Mouse (Mus musculus) adrenal gland, postnatal 36 days (tissue): ENCODE results near the gene Ntm. TPM values are rescaled to one million over a fixed set of nuclear protein-coding genes. Genes with fewer than 3 reads are reported as not detected.

Experiments
- DNase-seq, 2 experiments: peaks; one replicate each; pipeline ENCODE4 v3.0.0; 2021; ENCODE audit warnings: mixed read lengths in 1 of 2
- total RNA-seq, 2 experiments: library from RNA; stranded (reverse); gene quantifications; 2 replicates each; pipeline ENCODE4 v1.2.3; 2021

Ntm gene
- total RNA-seq, 2 experiments from 2014 or later: 0.33 to 1.1 TPM

- DNase-seq: no peak
Measured at GRCm38 (mm10) chr9:29754374-29754773, 208.6 kb downstream of the Ntm start.

- no peak for DNase-seq
Measured at GRCm38 (mm10) chr9:29751396-29751795, 211.5 kb downstream of the Ntm start.

- DNase-seq: peak; percentile 22 to 46
Measured at GRCm38 (mm10) chr9:29750371-29751014, 212.4 kb downstream of the Ntm start.

GRCm38 (mm10) chr9:29748070-29748469 is 214.9 kb downstream of the Ntm start:
- no peak for DNase-seq

GRCm38 (mm10) chr9:29738835-29739526 is 224.0 kb downstream of the Ntm start:
- DNase-seq: no peak

- no peak for DNase-seq
Measured at GRCm38 (mm10) chr9:29736031-29736430, 226.9 kb downstream of the Ntm start.

GRCm38 (mm10) chr9:29732895-29733294 is 230.0 kb downstream of the Ntm start:
- no peak for DNase-seq

- no peak for DNase-seq
Measured at GRCm38 (mm10) chr9:29731672-29732071, 231.3 kb downstream of the Ntm start.

- no peak for DNase-seq
Measured at GRCm38 (mm10) chr9:29727540-29728432, 235.2 kb downstream of the Ntm start.

- no peak for DNase-seq
Measured at GRCm38 (mm10) chr9:29721461-29721860, 241.5 kb downstream of the Ntm start.

- no peak for DNase-seq
Measured at GRCm38 (mm10) chr9:29716795-29717194, 246.1 kb downstream of the Ntm start.

GRCm38 (mm10) chr9:29698276-29698675 is 264.7 kb downstream of the Ntm start:
- DNase-seq: no peak

- no peak for DNase-seq
Measured at GRCm38 (mm10) chr9:29694151-29694550, 268.8 kb downstream of the Ntm start.

GRCm38 (mm10) chr9:29691186-29691855 is 271.6 kb downstream of the Ntm start:
- no peak for DNase-seq

- no peak for DNase-seq
Measured at GRCm38 (mm10) chr9:29682224-29682623, 280.7 kb downstream of the Ntm start.

GRCm38 (mm10) chr9:29680677-29681076 is 282.3 kb downstream of the Ntm start:
- DNase-seq: no peak

- peak; percentile 79 to 80 for DNase-seq
Measured at GRCm38 (mm10) chr9:29673911-29674310, 289.0 kb downstream of the Ntm start.

GRCm38 (mm10) chr9:29671861-29672260 is 291.1 kb downstream of the Ntm start:
- peak; percentile 24 to 27 for DNase-seq

- peak in 1 of 2 experiments; percentile 22 for DNase-seq
Measured at GRCm38 (mm10) chr9:29663286-29663685, 299.7 kb downstream of the Ntm start.

- peak; percentile 56 to 58 for DNase-seq
Measured at GRCm38 (mm10) chr9:29661468-29662145, 301.3 kb downstream of the Ntm start.

- DNase-seq: no peak
Measured at GRCm38 (mm10) chr9:29660059-29660613, 302.8 kb downstream of the Ntm start.
